Mouse (Mus musculus) adrenal gland, postnatal 10 days (tissue): ENCODE measurements around the gene Gng5. TPM values are rescaled to one million over a fixed set of nuclear protein-coding genes. Genes with fewer than 3 reads are reported as not detected.

Source experiments
- DNase-seq: peaks from one replicate; pipeline ENCODE4 v3.0.0; 2021; ENCODE audit warnings: mixed read lengths
- total RNA-seq, 2 experiments: library from RNA; stranded (reverse); gene quantifications; 2 replicates each; pipeline ENCODE4 v1.2.3; 2021

Gng5 gene
- total RNA-seq, 2 experiments from 2014 or later, result 276 to 286 TPM

GRCm38 (mm10) chr3:146540521-146541273, 41.1 kb downstream of the Gng5 start:
- DNase-seq, result no peak

GRCm38 (mm10) chr3:146543632-146544031, 44.0 kb downstream of the Gng5 start:
- no peak for DNase-seq

- no peak for DNase-seq
These were observed 55.2 kb downstream of the Gng5 start for GRCm38 (mm10) chr3:146554816-146555215.

Other genes with a start within 250 kb of the Gng5 start
- gene Ssx2ip, start 95.2 kb upstream of the Gng5 start, total RNA-seq, result 10 to 100 TPM; 12.5 to 17.3 TPM
- gene Ctbs, start 50.0 kb upstream of the Gng5 start, total RNA-seq, result 10 to 100 TPM in 1 of 2 experiments, 1 to 10 TPM in 1; 8.4 to 11.0 TPM
- gene Spata1, start 54 bp upstream of the Gng5 start, total RNA-seq, result 1 to 10 TPM; 2.2 to 4.5 TPM
- 10 to 100 TPM; 26.1 to 28.9 TPM for gene Rpf1, start 21.6 kb downstream of the Gng5 start, total RNA-seq
- gene Uox, start 70.6 kb downstream of the Gng5 start, total RNA-seq, result 100 to 1,000 TPM in 1 of 2 experiments, 10 to 100 TPM in 1; 44.1 to 112 TPM
- gene Dnase2b, start 115.8 kb downstream of the Gng5 start, total RNA-seq, result 1 to 10 TPM in 1 of 2 experiments, under 1 TPM in 1; 0.61 to 1.7 TPM
- gene 4930503B20Rik, start 151.5 kb downstream of the Gng5 start, total RNA-seq, result not detected
- gene Samd13, start 185.8 kb downstream of the Gng5 start, total RNA-seq, result under 1 TPM; 0.24 to 0.69 TPM